ENCODE assay signal across 8 mouse cellular contexts in the genomic region with DNA sequence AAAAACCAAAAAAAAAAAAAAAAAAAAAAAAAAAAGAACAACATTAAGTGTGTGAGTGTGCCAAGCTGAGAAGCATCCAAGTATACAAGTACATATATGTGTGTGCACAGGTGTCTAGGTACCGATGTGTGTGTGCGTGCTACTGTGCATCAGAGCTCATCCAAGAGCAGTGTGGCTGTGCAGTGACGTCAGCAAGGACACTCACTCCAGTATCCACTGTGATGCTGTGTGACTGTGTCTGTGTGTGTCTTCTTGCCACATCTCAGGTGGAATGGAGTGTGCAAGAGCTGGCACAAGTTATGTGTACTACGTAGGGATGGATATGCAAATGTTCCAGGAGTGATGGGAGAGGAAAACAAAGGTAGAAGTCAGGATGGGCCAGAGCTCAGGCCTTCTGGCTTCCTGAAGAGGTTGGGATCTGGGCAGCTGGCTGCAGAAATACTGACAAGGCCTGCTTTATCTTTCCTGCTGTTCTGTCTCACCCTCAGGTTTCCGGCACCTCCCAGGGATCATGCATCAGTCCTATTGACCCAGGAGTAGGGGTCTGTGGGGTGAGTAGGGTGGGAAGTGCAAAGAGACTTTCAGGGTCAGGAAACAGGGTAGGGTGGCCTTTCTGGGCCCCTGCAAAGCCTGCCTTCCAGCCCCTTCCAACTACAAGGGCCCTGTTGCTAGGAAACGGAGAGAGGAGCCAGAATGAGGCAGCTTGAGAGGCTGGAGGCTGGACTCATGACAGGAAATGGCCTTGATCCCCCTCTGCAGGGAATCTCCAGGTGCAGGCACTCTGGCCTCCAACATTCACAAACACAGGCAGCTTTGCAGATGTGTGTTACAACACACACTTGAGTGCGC. TPM values are rescaled to one million over a fixed set of nuclear protein-coding genes. Genes with fewer than 3 reads are reported as not detected.
DNase-seq lines count a peak whose midpoint lies in the region; ATAC-seq and TF ChIP-seq lines count a peak whose summit lies in the region.

No protein-coding gene starts in this region.

- H3K4me3 ChIP-seq in lung, postnatal 0 days (ENCODE audit: low read depth, low read length) = no peak overlapping the region
- no peak overlapping the region for H3K4me3 ChIP-seq in hindbrain, embryonic 15.5 days
- H3K4me3 ChIP-seq in neural tube, embryonic 11.5 days (ENCODE audit: low read depth, low read length) = no peak overlapping the region

- TF ChIP-seq EP300 in lung, postnatal 0 days (IDR thresholded peaks at IDR 0.05) = no peak

- H3K9ac ChIP-seq in lung, postnatal 0 days (replicated peaks; ENCODE audit: low read depth) = no peak overlapping the region
- H3K9ac ChIP-seq in hindbrain, embryonic 15.5 days = 0 out of 2 replicates have a peak overlapping the region, but pooled peaks have one; percentile 10
- peak overlapping the region; percentile 24 for H3K9ac ChIP-seq in neural tube, embryonic 11.5 days (ENCODE audit: low read length)

- no peaks in the 10 kb centered on the region for H3K9me3 ChIP-seq in lung, postnatal 0 days (ENCODE audit: low read length)
- no peaks in the 10 kb centered on the region for H3K9me3 ChIP-seq in hindbrain, embryonic 15.5 days
- H3K9me3 ChIP-seq in neural tube, embryonic 11.5 days (ENCODE audit: control insufficient read depth, low read length) = no peaks in the 10 kb centered on the region

- no peak overlapping the region for H3K4me2 ChIP-seq in lung, postnatal 0 days (replicated peaks; ENCODE audit: low read depth, low read length)
- no peak overlapping the region for H3K4me2 ChIP-seq in hindbrain, embryonic 15.5 days
- no peak overlapping the region for H3K4me2 ChIP-seq in neural tube, embryonic 11.5 days (ENCODE audit: low read depth)

- H3K4me1 ChIP-seq in lung, postnatal 0 days (ENCODE audit: insufficient read depth, low read depth, low read length) = no peaks in the 10 kb centered on the region
- peaks cover 17% of the 10 kb centered on the region for H3K4me1 ChIP-seq in hindbrain, embryonic 15.5 days (replicated peaks)
- H3K4me1 ChIP-seq in neural tube, embryonic 11.5 days (ENCODE audit: control insufficient read depth, insufficient read depth, low read length) = peaks cover 6% of the 10 kb centered on the region; the same call in 1 of the 2 replicates

- no peak for ATAC-seq in cerebellum, adult (ENCODE audit: insufficient number of reproducible peaks, low FRiP score, low TSS enrichment)
- ATAC-seq in lung, postnatal 0 days = peak; percentile 10; the same call in 1 of the 2 replicates
- peak; percentile 75 for ATAC-seq in hindbrain, embryonic 15.5 days (ENCODE audit: low FRiP score, low read depth)
- ATAC-seq in neural tube, embryonic 11.5 days (ENCODE audit: insufficient read depth, low FRiP score, low TSS enrichment) = no peak

- H3K36me3 ChIP-seq in lung, postnatal 0 days (ENCODE audit: insufficient read depth, low read length) = no peaks in the 10 kb centered on the region
- H3K36me3 ChIP-seq in hindbrain, embryonic 15.5 days = no peaks in the 10 kb centered on the region
- H3K36me3 ChIP-seq in neural tube, embryonic 11.5 days (ENCODE audit: control insufficient read depth, insufficient read depth, low read length) = no peaks in the 10 kb centered on the region

- no peak overlapping the region for H3K27ac ChIP-seq in lung, postnatal 0 days (ENCODE audit: low read length)
- peak overlapping the region; percentile 81 for H3K27ac ChIP-seq in hindbrain, embryonic 15.5 days (replicated peaks)
- peak overlapping the region; percentile 72 for H3K27ac ChIP-seq in neural tube, embryonic 11.5 days (ENCODE audit: low read depth, low read length)

- peak; percentile 85 to 86 for DNase-seq in cerebellum, postnatal 10 days
- DNase-seq in lung, postnatal 0 days (ENCODE audit: low spot score) = no peak
- no peak for DNase-seq in lung, postnatal 4 days
- peak; percentile 73 for DNase-seq in neural tube, embryonic 11.5 days (ENCODE audit: low spot score)
- no peak for DNase-seq in Muller cell, postnatal 12 days (ENCODE audit: inconsistent ontology term)
- DNase-seq in cerebellum, adult 18-20 months = no peak

- H3K27me3 ChIP-seq in lung, postnatal 0 days (replicated peaks; ENCODE audit: insufficient read depth, low read length) = no peaks in the 10 kb centered on the region
- no peaks in the 10 kb centered on the region for H3K27me3 ChIP-seq in hindbrain, embryonic 15.5 days
- no peaks in the 10 kb centered on the region for H3K27me3 ChIP-seq in neural tube, embryonic 11.5 days (ENCODE audit: control insufficient read depth, insufficient read depth, low read length)

- TF ChIP-seq CTCF in lung, postnatal 0 days (IDR thresholded peaks at IDR 0.05) = no peak

- WGBS in lung, postnatal 0 days = 47% methylated on average over 7 of the region's 7 CpGs
- 42% methylated on average over 7 of the region's 7 CpGs for WGBS in hindbrain, embryonic 15.5 days
- 54% methylated on average over 7 of the region's 7 CpGs for WGBS in neural tube, embryonic 11.5 days

RNA-seq across cellular contexts. Expression of a gene that starts 10.0 kb away (rescaled TPM):
- 4.0 and 4.7 TPM in 2 replicates for polyA plus RNA-seq in lung, postnatal 0 days (2015; fragmentation: Nextera tagmentation; extraction: Ambion mirVana)
- polyA plus RNA-seq in hindbrain, embryonic 15.5 days (2015; fragmentation: Nextera tagmentation; extraction: Ambion mirVana) = 0.04 and 0.21 TPM in 2 replicates
- polyA plus RNA-seq in neural tube, embryonic 11.5 days (2014; fragmentation: Nextera tagmentation; extraction: Ambion mirVana) = 0.09 and 0.24 TPM in 2 replicates

RNA-seq across cellular contexts. Expression of a gene that starts 27.2 kb away (rescaled TPM):
- polyA plus RNA-seq in lung, postnatal 0 days (2015; fragmentation: Nextera tagmentation; extraction: Ambion mirVana) = 3.9 and 4.4 TPM in 2 replicates
- 11.8 and 13.9 TPM in 2 replicates for polyA plus RNA-seq in hindbrain, embryonic 15.5 days (2015; fragmentation: Nextera tagmentation; extraction: Ambion mirVana)
- polyA plus RNA-seq in neural tube, embryonic 11.5 days (2014; fragmentation: Nextera tagmentation; extraction: Ambion mirVana) = 6.1 and 7.2 TPM in 2 replicates

Comparison
In these comparisons a context has a peak if more than half of its experiments do, and no peak if none do; other contexts are left out.
1. DNase-seq: peak in cerebellum, postnatal 10 days (2 of 2) and neural tube, embryonic 11.5 days (single experiment); none in lung, postnatal 0 days (single experiment), lung, postnatal 4 days (0 of 2), Muller cell, postnatal 12 days (single experiment) and cerebellum, adult 18-20 months (0 of 2).
2. ATAC-seq: peak in lung, postnatal 0 days (single experiment) and hindbrain, embryonic 15.5 days (single experiment); none in cerebellum, adult (single experiment) and neural tube, embryonic 11.5 days (single experiment).